Mouse (Mus musculus) kidney, postnatal 14 days (tissue): ENCODE measurements around the gene Dapk2.
"Not testable (repeated sequence)": the region's sequence is repeated elsewhere in the genome, so short reads cannot be mapped to it uniquely, and the experiment has no call there.

Source experiments
- DNase-seq: peaks from one replicate; pipeline ENCODE4 v3.0.0; 2022; ENCODE audit warnings: mixed read lengths

Gene Dapk2

DNA sequence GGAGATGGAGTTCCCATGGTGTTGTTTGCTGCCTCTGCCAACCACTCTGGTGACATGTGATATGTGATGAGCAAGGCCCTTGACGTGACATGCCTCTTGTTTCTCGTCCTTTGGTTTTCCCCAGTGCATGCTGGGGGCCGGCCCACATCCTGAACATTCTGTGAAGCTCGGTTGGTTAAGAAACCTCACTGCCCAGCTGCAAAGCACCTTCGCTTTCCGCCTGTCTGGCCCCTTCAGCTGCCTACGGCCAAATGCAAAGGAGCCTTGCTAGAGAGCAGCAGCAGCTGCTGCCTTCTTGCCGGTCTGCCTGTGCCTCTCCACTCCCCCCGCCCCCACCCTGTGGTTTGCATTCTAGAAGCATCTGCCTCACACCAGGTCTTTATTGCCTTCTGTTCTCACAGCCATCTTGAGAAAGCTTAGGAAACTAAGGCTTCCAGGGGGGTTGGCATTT, 123.5 kb downstream of the Dapk2 start:
- DNase-seq: no peak

DNA sequence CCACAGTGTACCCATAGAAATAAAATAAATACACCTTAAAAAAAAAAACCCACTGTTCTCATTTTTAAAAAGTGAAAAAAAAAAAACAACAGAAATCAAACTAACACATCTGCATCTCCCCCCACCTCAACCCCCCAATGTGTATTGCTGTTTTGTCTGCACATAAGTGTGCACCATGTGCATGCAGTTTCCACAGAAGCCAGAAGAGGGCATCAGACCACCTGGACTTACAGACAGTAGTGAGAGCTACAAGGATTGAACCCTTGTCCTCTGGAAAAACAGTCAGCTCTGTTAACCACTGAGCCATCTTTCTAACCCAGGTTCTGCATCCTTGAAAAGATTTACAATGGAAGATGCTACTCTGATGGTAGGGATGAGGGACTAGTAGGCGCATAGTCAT, 124.6 kb downstream of the Dapk2 start:
- no peak for DNase-seq

DNA sequence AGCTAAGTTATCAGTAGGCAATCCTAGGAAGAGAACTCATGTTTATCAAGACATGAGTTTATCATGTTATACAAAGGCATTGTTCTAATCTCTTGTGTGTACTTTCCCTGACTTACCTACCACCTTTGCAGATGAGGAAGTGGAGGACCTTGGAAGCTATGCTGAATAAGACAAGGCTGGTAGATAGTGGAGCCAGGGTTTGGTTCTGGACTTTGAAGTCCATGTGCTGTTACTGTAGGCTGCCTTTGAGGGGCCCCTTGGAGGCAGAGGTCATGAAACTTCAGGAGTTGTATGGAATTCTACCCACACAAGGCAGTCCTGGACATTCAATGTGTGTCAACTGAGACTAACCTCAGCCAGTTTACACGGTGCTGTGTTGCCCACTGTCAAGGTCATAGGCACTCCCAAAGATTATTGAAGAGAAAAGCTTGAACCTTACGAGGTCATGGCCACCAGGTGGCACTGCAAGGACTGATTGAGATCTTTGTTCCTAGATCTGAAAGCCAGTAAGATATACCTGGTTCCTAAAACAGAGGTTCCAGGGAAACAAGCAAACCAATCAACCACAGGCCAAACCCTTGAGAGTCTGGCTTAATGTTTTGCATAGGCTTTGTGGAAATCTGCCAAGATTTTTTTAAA, 125.7 kb downstream of the Dapk2 start:
- DNase-seq: peak; percentile 79

DNA sequence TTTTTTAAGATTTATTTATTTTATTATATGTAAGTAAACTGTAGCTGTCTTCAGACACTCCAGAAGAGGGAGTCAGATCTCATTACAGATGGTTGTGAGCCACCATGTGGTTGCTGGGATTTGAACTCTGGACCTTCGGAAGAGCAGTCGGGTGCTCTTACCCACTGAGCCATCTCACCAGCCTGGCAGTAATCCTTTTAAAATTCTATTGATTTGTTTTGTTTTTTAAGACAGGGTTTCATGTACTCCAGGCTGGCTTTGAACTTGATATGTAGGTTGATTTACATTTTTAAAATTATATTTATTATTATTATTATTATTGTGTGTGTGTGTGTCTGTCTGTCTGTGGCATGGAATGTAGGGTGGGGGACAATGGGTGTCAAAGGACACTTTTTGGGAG, 127.2 kb downstream of the Dapk2 start:
- not testable (repeated sequence) for DNase-seq

DNA sequence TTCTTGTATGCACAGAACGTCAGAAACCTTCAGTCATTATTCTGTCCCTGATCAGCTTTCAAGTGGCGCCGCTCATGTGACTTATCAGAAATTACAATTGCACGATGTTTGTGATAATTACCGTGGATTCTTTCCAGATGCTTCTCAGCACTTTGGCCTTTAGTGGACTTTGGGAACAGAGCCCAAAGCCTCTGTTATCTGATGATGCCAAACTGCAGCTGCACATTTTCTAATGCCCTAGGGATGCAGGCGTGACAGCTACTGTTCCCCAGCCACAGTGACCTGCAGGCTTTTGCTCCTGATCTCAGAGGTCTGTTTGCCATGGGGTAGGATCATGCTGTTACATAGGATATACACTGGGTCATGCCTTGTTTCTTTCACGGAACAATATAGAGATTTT, 127.9 kb downstream of the Dapk2 start:
- DNase-seq: peak; percentile 17

DNA sequence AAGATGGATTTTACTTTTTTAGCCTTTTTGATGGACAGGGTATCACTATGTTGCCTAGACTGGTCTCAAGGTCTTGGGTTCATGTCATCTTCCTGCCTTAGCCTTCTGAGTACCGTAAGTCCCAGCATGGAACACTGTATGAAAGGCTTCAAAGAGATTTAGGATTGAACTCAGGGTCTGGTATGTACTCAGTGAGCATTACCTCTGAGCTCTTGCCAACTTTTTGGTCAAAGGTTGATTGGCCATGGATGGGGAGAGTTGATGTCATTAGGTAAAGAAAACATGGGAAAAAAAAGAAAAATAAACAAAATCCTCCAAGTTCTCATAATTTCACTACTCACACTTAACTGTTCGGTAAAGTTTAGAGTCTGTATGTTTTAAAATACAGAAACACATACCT, 132.7 kb downstream of the Dapk2 start:
- no peak for DNase-seq

DNA sequence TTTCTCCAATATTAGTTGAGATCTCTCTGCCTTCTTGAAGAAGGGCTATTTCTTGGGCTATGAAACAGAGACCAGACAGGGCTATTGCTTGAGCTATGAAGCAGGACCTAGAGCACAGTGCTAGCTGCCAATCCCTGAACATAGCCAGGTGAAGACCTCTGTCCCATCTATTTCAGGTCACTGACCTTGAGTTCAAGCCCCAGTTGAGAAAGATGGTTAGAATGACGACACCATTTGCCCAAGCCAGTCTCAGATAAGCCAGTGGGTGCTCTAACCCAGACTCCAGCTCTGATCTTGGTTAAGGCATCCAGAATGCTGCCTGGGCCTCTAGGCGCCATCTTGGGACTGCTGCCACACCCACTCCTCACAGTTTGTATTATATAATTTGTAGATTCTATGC, 135.3 kb downstream of the Dapk2 start:
- no peak for DNase-seq

DNA sequence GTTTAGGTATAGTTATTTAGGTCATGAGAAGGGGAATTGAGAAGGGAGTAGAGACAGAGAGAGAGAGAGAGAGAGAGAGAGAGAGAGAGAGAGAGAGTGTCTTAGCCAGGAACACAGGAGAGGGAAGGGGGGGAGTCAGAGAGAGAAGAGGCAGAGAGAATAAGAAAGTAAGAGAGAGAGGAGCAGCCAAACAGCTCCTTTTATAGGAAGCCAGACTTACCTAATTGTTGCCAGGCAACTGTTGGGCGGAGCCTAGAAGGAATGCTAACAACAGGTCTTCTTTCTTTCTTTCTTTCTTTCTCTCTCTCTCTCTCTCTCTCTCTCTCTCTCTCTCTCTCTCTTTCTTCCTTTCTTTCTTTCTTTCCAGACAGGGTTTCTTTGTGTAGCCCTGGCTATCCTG, 136.2 kb downstream of the Dapk2 start:
- no peak for DNase-seq

DNA sequence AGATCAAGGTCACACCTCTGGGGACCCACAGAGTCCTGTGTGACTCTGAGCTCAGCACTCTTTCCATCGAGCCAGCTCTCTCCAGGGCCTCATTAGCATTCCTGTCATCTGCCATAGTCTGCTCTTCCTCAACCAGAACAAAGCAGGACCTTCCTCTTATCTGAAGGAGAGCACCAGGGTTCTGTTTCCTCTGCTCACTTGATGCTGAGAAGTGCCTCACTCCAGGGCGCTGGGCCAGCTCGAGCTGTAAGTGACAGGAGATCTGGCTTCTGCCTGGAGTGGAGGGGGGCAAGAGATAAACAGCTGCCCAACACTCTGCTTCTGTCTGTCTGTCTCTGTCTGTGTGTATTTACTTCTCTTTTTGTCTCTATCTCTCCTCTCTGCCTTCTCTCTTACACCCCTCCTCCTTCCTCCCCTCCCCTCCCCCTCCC, 137.0 kb downstream of the Dapk2 start:
- DNase-seq: no peak

DNA sequence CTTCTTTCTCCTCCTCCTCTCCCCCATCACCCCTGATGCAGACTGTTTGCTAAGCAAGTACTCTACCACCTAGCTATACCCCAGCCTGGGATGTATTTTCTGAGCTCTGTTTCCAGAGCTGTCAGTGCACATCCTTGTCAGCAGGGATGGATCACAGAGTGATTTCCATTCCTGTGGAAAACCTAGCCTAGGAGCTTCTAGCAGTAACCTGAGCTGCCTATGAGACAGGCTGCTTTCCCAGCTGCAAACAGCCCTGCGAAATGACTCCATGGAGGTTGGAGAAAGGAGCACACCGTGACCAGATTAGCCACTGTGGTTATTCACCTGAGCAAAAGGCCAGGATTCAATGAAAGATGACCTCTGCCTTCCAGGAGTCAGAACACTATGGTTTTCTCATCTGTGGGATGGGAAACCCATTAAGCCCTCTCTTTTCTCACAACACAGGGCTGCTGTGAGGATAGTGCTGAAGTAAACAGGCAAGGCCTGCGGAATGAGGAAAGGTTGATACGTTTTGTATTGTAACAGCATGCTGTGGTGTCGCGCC, 137.6 kb downstream of the Dapk2 start:
- DNase-seq: no peak

DNA sequence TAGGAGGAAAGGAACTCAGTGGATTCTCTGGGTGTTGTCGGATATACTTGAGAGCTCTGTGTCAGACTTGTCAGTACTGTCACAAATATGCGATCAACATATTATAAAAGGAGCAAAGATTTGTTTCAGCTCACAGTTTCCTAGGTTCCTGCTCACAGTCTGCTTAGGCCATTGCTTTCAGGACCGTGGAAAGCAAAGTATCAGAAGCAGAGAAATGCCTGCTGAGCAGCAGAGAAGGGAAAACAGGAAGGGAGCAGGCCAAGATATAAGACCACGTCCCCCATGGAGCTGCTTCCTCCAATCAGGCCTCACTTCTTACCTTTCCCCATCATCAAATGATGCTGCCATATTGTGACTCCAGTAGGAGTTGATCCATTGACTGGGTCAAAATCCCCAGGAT, 140.8 kb downstream of the Dapk2 start:
- no peak for DNase-seq

DNA sequence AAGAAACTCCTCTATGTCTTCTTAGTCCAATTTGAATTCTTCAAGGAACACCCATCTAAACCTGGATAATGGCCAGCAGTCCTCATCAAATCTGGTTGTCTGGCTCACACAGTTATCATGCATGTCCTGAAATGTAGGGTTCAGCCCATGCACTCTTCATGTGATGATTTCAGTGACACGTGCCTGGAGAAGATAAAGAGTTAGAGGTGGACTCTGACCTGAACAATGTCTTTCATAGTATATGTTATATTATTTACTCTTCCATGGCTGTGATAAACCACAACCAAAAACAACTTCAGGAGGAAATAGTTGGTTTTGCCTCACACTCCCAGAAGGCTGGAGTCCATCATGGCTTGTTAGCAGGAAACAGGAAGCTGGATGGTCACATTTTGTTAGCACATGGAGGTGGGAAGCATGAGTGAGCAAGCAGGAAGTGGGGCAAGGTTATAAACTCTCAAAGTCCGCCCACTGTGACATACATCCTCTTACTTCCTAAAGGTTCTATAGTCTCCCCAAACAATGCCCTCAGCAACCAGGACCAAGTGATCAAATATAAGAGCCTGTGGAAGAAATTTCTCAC, 142.5 kb downstream of the Dapk2 start:
- DNase-seq: no peak

DNA sequence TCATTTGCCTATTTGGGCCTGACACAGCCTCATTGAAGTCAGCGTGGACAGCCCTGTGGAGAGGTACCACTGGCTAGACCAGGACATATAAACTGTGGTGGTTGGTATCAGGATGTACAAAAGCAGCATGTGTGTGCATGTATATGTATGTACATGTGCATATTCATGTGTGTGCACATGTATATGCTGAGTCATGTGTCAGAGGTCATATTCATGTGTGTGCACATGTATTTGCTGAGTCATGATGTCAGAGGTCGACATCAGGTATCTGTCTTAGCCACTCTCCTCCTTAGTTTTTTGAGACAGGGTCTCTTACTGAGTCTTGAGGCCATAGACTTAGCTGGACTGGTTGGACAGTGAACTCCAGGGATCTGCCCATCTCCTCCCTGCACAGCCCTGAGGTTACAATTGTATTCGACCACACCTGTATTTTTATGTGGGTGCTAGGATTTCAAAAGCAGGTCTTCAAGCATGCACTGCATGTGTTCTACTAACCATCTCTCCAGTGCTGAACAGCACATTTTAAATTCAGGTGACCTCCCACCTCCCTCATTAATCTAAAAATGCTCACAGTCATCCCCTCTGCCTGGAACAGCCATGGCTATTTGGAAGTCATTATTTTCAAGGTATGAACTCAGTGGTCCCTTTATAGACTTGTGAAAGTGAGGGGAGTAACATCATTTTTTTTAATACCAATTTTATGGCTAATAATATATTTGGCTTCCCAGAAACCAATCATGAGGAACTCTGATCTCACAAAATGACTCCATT, 146.5 kb downstream of the Dapk2 start:
- DNase-seq: no peak

DNA sequence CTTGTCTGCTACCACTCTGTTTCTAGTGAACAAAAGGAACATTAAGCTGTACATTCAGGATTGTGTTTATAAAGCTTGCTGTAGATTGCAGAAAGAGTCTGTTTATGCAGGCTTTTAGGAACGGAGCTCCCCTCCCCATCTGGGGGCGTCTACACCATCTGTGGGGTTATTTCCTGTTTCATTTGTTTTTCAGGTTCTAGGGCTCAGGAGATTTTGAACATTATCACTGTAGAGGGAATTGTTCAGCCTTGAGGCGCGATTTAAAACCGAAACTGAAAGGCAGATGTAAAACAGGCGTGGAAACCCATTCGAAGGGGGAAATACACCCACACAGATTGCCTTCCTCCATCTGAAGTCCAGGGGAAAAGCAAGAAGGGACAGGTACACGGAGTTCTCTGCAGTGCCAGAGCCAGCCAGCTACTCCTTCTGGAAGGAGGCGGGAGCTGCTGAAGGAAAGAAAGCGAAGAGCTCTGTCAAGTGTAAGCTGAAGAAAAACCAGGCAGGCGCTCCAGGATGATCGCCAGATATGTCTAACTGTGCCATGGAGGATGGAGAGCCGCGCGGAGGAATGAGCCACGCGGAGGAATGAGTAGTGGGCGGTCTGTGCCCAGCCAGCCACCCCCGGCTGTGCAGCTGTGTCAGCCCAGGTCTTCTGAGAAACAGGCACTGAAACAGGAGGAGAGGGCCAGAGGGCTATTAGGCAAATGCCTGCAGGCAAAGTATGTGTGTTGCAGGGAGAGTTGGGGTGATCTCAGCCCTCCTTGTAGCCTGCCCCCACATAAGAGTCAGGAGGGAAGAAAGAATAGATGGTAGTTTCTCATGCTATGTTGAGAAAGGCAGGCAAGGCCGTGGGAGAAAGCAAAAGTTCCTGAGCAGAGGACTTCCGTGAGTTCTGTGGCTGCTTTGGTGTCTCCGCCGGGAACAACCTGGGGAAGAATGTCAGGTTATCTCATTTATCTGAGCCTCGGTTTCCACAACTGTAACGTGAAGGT, 147.4 kb downstream of the Dapk2 start:
- peak; percentile 9 for DNase-seq

DNA sequence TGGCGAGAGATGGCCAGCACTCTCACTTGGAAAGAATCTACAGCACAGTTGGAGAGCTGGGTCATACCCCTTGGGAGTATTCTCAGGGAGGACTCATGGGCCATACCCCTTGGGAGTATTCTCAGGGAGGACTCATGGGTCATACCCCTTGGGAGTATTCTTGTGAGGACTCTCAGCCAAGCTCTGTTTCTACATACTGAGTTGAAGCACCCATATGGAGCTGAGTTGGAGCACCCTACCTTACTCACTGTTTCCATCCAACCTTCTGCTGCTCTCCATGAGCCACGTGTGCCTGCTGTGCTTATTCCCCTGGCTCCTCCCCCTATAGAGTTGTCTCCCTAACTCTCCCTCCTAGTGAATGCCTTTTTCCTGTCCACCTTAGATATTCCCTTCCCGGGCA, 148.4 kb downstream of the Dapk2 start:
- DNase-seq: no peak

DNA sequence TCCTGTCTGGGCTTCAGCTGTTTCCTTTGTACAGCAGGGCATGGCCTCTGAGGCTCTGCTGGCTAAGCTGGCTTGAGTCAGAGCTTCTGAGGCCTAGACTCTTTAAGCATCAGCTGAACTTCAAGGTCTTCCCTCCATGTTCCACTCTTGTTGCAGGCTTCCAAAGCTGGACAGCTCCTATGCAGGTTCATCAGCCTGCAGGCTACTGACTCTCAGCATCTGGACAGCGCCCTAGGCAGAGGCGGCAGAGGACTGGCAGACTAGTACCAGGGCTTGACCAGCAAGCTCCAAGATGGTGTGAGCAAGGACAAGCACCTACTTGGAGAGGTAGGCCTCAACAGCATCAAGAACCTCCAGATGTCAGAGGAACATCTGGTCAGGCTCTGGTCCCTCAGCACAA, 149.3 kb downstream of the Dapk2 start:
- peak; percentile 53 for DNase-seq

DNA sequence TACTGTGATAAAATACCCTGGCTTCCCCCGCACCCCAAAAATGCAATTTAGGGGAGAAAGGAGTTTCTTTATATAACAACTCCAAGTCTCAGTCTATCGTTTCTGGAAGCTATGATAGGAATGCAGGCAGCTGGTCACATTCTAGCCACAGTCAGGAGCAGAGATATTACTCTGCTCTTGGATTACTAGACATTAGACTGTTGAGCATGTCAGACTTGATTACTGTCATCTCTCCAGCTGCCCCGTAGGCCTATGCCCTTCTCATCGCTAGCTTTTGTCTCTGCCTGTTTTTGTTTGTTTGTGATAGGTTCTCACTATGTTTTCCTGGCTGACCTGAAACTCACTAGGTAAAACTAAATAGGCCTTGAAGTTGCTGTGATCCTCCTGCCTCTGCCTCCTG, 150.7 kb downstream of the Dapk2 start:
- no peak for DNase-seq

DNA sequence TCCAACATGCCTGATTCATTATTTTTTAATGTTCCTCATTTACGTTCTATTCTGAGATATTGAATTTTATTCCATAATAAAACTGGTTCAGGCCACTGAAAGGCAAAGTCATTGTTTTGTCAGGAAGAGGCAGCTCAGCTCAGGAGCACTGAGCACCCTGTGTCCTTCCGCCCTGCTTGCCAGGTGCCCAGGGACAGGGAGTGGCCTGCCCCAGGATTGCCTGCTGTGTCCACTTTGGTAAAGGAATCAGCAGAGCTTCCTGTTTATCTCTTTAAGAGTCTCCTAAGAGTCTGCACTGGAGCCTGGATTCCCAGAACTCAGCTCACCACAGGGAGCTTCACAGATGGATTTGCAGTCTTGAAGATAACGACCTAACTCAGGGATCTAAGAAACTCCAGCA, 153.4 kb downstream of the Dapk2 start:
- DNase-seq: peak; percentile 32

DNA sequence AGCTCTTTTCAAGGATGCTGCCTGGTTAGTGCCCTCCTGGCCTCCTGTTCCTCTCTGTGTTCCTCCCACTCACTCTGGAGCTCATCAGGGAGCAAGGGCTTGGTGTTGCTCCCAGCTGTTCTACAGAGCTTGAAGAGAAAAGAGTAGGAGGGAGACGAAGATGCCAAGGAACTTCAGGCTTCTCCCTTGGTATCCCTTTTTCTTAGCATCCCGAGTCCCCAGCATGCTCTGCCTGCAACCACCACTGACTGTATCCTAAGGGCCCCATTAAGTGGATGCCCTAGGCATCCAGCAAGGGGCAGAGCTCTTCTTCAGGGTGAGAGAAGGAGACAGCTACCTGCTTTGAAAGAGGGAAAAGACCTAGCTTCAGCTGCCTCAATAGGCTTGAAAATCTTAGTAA, 158.6 kb downstream of the Dapk2 start:
- no peak for DNase-seq
